Mouse (Mus musculus) CD4-positive helper T cell, adult 2 months (primary cell): ENCODE results near the gene Arap2.

Experiments
- DNase-seq: peaks from one replicate; pipeline ENCODE4 v3.0.0-alpha.2; 2012; ENCODE audit warnings: low read depth, missing footprints, low spot score

The Arap2 gene

GRCm38 (mm10) chr5:62636341-62636740 is 129.6 kb downstream of the Arap2 start:
- no peak for DNase-seq

DNA sequence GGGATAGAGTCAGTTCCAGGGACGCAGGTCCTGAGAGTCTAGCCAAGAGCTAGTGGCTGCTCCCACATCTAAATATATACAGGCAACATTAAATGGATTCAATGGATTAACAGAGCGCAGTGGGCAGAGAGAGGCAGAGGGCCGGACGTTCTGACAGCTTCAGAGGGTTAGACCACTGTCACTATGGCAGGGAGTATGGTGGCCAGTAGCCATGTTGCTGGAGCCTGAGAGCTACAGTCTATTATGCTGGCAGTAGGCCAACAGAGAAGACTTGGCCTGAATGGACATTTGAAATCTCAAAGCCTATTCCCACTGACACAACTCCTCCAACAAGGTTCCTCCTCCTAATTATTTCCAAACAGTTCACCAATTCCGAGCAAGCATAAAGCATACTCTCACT is 137.1 kb downstream of the Arap2 start:
- DNase-seq, result no peak

DNA sequence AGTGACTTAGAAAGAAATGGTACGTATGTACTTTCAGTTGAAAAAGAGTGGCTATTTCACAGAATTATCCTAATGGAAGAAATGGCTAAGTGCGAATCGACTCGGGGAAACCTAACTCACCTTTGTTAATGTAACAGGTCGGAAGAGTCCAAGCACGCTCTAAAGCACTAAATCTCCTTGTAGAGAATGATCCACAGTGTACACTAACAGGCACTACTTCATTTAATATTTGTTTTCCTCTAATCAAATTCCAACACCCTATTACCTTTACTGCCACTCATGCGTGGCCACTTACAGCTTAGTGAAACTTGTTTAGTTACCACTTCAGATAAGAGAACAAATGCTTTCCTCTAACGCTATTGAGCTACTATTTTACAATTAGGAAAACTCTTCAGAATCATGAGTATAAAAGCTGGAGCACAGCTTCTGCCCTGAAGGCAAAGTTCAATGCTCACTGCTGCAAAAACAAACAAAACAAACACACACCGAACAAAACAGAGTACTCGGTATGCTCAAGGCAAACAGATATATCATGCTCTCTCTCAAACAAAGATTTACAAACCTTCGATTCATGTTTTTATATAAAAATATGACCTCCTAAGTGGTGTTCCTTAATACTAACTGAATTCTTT is 143.0 kb downstream of the Arap2 start:
- no peak for DNase-seq

DNA sequence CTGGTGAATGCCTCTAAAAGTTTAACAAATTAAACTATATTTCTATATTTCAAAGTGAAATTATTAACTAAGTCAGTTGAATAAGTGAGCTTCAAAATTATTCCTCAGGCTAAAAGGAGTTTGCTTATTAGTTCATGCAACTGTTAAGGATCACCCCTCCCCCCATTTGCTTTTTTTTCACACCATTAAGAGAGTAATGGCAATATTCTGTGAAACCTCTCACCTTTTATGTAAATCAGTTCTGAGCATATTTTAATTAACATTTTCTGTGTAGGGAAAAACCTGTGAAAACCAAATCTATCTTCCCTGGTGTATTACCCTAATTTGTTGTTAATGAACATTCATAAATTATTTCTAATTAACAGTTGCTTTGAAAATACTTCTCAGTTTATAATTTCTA is 147.7 kb downstream of the Arap2 start:
- DNase-seq, result no peak

DNA sequence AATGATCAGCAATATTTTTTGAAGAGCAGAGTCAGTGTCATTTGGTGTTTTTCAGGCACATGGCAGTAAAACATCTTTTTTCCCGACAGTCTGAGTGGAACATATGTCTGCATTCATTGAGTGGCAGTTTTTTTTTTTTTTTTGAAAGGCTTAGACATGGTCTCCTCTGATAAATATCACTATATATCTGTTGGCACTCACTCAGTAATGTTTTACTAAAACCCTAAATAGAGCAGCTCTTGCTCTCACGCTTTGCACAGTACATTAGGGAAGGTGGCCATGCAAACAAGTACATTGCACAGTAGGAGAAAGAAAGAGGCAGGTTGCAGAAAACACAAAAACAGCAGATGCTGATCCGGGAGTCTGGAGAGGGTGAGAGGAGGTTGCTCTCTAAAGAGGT is 154.0 kb downstream of the Arap2 start:
- no peak for DNase-seq

DNA sequence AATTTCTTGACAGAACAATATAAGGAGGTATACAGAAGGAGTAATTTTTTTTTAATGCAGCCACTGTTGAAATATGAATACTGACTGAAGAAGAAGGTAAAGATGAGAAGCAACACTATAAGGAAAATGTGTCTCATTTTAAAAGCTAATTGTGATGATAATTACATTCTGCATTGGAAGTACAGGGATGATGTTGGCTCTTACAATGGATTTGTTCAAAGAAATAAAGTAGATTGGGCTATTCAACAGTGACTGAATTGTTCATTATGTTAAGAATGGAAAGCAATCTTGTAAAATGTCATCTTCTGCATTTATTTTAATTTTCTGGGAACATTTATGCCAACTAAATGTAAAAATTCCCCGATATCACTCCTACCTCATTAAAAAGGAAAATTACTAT is 178.6 kb downstream of the Arap2 start:
- DNase-seq, result no peak

GRCm38 (mm10) chr5:62582643-62583042 is 183.3 kb downstream of the Arap2 start:
- DNase-seq, result no peak

- no peak for DNase-seq
These were observed 184.3 kb downstream of the Arap2 start for GRCm38 (mm10) chr5:62581699-62582098.

DNA sequence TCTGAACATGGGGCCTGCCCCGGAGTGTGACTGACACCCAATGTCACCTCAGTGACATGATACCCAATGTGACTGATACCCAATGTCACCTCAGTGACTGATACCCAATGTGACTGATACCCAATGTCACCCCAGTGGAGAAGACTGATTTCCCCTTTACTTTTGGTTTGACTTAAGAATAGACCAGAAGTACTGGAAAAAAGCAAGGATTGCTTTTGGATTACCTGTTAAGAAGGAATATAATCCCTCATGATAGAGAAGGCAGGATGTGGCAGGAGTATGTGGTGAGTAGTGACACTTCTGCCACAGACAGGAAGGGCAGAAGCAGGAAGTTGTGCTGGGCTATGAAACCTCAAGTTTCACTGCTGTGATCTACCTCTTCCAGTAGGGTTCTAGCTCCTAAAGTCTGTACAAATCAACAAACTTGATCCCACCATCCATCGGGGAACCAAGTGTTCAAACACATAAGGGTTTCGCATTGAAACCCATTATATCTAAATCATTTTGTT is 191.6 kb downstream of the Arap2 start:
- DNase-seq, result peak; percentile 53
